Mouse (Mus musculus): ENCODE results near the gene Minos1.

The Minos1 gene

DNA sequence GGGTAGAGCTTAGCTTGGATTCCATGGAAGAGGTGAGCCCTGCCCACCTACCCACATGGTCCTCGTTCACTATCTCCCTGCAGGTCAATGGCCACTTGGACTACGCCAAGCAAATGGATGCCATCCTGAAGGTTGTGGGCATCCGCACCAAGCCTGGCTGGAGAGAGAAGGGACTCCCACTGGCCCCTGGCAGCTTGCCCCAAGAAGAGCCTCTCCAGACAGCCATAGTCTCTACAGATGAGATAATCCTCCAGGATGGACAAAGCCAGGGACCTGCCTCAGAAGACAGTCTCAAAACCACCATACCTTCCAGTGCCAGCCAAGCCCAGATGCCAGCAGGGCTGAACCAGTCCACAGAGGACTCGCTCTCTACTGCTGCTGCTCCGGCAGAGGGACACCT, 72.9 kb downstream of the Minos1 start:
- DNase-seq, result no peak

- no peak for DNase-seq
These were observed 73.6 kb downstream of the Minos1 start for GRCm38 (mm10) chr4:139057291-139057690.

DNA sequence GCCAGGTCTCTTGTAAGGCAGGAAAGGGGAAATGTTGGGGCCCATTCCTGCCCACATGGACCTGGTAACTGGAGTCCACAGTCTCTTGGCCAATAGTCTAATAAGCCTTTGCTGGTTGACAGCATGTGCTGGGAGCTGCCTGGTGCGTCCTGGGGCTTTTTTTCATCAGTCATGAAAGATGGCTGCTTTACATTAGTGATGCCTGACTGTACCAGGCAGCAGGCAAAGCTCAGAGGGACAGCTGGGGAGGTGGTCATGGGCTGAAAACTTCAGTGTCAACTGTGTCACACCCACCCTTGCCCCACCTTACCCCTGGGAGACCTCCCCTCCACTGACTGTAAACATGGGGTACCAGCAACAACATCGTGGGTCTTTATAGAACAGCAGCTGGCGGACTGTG, 75.2 kb downstream of the Minos1 start:
- DNase-seq, result no peak

DNA sequence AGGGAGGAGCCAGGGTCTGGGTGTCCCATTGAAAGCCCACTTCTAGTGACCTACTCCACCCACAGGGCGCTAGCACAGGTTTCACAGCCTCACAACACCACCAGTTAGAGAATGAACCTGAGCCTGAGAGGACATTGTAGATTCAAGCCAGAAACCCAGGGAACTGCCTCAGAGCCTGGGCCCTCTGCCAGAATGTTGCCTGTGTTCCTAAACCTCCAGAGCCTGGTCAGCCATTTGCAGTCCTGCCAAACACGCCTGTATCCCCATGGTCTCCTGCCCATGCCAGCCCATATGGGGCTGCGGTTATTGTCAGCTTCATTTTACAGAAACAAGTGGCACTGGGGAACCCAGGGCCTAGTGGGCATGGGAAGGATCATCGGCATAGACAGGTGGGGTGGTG, 75.6 kb downstream of the Minos1 start:
- DNase-seq, result no peak

DNA sequence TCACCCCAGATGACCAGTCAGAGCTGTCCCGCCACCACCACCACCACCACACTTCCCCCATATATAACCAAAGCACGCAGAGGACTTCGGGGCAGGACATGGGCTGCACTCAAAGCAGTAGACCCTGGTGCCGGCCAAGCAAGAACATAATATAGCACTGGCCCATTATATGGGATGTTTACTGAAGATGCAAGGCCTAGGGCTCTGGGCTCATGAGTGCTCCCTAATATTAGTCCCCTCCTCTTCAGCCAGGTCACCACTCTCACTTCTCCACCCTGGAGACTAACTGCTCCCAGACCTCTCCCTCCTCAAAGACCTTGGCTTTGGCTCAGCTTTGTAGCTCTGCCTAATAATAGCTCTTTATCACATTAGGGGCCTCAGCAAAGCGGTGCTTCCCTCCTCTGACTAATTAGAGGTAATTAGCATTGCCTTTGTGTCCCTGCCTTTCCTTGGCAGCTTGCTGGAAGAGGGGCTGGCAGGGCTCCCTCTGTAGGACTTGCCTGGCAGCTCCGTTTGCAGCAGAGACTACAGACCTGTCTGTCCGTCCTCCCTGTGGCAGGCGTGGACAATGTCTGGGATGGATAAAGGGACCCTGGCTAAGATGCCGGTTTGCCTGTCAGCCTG, 76.5 kb downstream of the Minos1 start:
- DNase-seq, result no peak

GRCm38 (mm10) chr4:139053391-139053790, 77.5 kb downstream of the Minos1 start:
- DNase-seq, result no peak

- no peak for DNase-seq
These were observed 78.1 kb downstream of the Minos1 start for GRCm38 (mm10) chr4:139052796-139053195.
